Mouse (Mus musculus) thymus, postnatal 14 days (tissue): Measurements from ENCODE around the gene Myadm.
"Not testable (repeated sequence)": the region's sequence is repeated elsewhere in the genome, so short reads cannot be mapped to it uniquely, and the experiment has no call there.

Experiments
- DNase-seq: peaks from one replicate; pipeline ENCODE4 v3.0.0; 2021

The Myadm gene

DNA sequence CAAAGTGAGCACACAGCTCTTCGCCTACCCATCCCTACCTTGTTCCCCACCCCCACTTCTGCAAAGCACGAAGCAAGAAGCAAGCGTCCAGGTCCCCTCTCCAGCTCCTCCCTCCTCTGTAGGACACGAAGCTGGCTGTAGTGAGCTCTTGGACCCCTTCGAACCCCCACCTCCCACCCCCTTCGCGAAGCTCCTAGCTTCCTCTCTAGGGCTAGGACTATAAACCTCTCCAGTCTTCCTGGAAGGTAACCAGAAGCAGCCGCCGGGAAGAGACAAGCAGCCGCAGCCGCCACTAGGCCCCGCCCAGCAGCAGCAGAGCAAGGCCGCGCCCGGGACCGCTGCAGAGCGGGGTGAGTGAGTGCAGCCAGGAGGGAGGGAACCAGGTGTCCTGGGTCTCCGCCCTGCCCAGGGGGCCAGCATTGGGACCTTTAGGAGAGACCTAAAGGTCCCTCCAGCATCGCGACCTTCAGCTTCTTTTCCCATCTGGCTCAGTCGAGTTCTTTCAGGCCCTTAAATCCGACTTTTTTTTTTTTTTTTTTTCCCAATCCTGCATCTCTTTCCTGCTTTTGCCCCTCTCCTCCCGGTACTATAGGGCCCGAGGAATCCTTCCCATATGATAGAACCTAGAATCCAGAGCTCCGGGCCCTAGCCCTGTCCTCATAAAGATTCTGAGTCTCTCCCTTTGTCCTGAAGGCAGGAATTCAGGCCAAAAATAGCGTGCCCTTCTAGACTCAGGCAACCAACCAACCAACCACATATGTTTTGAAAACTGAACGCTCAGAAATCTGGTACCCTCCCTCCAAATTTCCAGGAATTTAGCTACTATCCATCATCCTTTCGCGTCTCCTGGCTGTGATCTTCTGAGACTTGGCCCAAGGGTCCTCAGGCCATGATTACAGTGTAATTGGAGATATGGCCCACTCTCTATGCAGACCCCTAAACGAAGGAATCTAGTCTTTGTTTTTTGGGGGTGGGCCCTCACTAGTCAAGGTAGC is at the start of gene Myadm, which contains the start of gene Prkcg:
Myadm (plus strand) TSS at position 105 of the 995 bp plus-strand sequence.
Prkcg (plus strand) TSS at position 204 of the 995 bp plus-strand sequence.
- DNase-seq: peak; percentile 78

DNA sequence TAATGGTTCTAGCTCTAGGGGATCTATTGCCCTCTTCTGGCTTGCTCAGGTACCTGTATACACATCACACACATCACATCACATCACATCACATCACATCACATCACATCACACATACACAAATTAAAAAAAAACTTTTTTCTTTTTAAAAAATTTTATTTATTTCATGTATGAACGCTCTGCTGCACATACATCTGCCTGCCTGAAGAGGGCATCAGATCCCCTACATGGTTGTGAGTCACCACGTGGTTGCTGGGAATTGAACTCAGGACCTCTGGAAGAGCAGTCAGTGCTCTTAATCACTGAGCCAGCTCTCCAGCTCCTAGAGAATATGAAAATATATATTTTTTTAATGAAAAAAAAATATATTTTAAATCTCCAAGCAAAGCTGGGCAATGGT is 49.7 kb upstream of the Myadm start:
- no peak for DNase-seq

DNA sequence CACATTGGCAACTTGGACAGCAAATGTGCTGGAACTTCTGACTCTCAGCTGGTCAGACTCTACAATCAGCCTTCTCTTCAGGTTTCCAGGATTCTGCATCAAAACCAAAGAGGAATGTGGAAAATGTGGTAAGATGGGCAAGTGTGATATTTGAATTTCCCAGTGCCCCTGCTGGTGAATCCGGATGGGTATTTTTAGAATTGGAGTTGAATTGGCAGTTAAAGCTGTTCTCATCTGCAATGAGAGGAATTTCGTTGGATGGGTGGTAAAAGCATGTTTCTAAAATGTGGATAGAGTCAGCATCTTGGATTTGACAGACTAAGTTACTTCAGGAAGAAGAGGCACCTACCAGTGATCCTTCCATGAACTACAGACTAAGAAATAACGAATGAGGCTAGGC is 28.2 kb upstream of the Myadm start:
- no peak for DNase-seq

DNA sequence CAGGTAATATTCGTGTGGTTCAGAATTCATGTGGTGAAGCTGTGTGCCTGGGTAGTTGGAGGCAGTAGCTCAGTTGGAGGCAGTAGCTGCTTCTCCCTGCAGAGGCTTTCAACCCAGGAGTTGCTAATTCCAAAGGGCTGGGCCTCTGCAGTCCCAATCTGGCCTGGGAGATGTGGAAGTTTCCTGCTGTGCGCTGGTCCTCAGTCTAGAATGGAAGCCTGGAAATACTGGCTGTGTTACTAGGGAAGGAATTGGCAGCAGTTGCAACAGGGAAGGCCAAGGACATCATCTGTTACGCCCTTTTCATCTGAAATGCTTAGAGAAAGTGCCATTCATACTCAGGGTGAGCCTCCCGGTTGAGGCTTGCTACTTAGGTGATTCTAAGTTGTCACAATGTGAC is 27.4 kb upstream of the Myadm start:
- DNase-seq: no peak

DNA sequence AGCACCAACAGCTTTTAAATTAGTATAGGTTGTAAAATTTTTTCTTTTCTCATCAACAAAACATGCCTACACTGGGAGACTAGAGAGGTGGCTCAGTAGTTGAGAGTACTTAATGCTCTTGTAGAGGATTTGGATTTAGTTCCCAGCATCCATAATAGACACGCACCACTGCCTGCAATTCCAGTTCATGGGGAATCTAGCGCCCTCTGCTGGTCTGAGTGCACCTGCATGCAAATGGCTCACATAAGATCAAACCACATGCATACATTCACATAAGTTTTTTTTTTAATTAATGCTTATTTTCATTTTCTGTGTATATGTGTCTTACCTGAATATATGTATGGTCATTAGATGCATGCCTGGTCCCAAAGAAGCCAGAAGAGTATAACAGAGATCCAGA is 26.1 kb upstream of the Myadm start:
- peak; percentile 49 for DNase-seq

DNA sequence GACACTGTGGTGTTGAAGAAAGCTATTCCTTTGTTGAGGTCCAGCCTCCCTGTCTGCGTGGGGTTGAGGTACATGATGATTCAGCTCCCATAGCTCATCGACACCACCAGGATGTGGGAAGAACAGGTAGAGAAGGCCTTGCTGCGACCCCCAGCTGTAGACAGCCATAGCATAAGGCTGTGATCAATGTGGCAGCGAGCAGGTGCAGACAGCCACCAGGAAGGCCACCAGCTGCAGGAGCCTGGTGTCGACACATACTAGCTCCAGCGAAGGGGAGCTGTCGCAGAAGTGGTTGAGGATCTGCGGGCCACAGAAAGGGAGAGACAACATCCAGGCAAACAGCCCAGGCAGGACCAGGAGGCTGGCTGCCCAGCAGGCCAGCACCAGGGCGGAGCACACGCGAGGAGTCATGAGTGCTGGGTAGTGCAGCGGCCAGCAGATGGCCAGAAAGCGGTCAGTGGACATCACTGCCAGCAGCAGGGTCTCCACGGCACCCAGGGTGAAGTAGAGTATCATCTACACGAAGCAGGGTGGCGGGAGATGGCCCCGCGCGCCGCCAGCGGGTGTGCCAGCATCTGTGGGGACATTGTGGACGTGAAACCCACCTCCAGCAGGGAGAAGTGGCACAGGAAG is 24.4 kb upstream of the Myadm start:
- DNase-seq: no peak

DNA sequence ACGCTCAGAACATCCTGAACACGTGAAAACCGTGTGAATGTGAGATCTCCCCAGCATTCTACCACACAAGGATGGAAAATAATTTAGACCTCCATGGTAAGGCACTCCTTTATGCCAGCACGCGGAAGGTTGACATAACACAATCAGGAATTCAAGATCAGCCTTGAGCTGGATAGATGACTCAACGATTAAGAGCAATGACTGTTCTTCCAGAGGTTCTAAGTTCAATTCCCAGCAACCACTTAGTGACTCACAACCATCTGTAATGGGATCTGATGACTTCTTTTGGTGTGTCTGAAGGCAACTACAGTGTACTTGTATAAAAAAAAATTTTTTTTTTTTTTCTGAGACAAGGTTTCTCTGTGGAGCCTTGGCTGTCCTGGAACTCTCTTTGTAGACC is 23.6 kb upstream of the Myadm start:
- no peak for DNase-seq

DNA sequence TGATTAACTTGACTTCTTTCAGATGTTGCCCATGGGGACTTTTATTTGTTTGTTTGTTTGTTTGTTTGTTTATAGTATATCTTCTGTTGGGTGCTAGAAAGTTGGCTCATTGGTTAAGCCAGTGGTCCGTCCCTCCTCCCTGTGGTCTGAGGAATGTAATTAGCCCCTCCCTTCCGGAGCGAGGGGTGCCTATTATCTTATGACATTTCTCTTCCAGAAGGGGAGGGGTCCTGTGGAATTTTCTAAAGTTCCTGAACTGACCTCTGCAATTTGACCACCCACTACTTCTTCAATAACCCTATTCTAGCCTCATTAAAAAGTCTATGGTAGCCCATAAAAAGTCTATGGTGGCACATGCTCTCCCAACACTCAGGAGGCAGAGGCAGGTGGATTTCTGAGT is 21.6 kb upstream of the Myadm start:
- DNase-seq: no peak

DNA sequence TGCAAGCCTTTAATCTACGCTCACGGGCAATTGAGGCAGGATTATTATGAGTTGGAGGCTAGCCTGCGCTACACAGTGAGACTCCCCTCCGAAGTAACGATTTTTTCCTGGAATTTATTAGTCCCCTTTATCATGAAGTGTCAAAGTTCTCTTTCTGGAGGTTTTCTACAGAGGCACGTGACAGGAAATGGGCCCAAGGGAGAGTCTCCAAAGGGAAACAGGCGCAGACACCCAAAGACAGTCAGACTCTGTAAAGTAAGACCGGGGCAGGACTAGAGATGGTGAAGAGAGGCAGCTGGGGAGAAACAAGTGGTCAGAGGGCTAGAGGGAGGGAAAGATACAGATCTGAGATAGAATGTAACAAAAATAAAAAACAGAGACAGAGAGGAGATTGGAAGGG is 21.0 kb upstream of the Myadm start:
- no peak for DNase-seq

DNA sequence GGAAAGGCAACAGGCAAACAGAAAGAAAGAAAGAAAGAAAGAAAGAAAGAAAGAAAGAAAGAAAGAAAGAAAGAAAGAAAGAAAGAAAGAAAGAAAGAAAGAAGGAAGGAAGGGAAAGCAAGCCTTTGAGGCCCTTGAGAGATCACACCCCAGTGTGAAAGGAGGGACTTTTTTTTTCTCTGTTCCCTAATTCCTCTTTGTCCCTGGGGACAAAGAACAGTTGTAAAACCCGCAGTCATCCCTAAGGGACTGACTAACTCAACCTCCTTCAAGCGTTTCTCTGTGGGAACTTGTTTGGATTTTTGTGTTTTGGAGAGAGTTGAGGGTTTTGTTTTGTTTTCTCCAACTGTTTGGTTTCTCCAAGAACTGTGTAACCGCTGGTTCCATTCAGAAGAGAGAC is 20.6 kb upstream of the Myadm start:
- no peak for DNase-seq

DNA sequence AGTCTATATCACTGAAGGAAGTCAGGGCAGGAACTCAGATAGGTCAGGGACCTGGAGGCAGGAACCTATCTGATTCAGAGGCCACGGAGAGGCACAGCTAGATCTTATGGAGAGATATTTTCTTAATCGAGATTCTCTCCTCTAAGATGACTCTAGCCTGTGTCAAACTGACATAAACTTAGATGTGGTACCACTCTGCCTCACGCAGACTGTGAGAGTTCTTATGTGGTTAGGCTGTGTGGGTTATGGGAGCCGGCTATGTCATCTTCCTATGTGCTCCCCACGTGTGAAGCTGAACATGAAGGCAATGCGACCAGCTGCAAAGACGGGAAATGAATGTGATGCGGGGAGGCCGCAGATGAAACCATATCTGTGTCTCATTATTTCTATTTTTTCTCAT is 16.7 kb upstream of the Myadm start:
- peak; percentile 39 for DNase-seq

DNA sequence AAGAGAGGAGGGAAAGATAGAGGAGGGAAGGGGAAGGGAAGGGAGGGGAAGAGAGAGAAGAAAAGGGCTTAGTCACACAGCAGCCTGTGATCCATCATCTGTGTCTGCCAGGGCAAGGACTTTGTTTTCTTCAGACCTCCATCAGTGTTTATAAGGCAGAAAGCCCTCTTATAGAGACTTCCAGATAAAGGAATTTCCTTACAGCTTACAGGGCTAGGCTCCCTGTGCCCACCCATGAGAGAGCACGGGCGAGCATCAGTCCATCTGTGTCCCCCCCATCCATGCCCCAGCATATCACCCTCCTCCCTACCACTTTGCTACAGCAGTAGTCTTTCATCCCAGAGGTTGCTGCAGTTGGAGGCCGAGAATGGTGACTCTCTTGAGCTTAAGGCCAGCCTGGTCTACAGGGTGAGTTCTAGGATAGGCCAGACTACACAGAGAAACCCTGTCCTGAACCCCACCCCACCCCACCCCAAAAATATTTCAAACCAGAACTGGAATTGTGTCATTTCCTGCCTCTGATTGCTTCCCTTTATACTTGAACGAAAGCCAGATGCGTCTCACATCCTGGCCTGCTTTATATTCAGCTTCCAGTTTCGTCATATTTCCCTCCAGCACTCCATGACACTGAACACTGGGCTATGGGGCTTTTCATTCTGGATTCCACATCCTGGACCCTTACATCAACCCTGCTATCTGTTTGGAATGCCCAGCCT is 13.3 kb upstream of the Myadm start:
- no peak for DNase-seq

DNA sequence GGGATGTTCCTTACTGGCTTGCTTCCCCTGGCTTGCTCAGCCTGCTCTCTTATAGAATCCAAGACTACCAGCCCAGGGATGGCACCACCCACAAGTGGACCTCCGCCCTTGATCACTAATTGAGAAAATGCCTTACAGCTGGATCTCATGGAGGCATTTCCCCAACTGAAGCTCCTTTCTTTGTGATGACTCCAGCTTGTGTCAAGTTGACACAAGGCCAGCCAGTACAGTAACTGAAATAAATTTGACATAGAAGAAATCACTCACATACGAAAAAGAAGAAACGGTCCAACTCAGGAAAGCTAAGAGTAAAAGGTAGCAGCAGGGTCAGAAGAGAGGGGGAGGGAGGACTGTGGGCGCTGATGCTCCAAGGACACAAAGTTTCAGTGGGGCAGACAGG is 12.1 kb upstream of the Myadm start:
- DNase-seq: not testable (repeated sequence)

DNA sequence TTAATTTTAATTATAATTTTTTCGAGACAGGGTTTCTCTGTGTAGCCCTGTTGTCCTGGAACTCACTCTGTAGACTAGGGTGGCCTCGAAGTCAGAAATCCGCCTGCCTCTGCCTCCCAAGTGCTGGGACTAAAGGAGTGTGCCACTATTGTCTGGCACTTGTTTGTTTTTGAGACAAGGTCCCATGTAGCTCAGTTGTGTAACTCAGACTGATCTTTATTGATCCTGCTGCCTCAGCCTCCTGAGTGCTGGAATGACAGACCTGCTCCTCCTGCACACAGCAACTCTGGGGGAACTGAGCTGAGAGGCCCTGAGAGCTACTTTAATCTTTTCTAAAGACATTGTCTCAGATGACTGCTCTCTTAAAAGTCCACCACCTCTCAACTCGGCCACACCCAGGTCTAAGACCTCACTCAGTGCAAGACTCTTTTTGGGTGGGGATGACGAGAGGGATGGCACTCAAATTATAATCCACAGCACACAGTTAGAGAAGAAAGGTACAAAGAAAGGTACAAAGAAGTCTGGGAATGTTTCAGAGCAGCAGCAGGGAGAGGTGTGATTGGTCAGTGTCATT is 8.7 kb upstream of the Myadm start:
- no peak for DNase-seq

DNA sequence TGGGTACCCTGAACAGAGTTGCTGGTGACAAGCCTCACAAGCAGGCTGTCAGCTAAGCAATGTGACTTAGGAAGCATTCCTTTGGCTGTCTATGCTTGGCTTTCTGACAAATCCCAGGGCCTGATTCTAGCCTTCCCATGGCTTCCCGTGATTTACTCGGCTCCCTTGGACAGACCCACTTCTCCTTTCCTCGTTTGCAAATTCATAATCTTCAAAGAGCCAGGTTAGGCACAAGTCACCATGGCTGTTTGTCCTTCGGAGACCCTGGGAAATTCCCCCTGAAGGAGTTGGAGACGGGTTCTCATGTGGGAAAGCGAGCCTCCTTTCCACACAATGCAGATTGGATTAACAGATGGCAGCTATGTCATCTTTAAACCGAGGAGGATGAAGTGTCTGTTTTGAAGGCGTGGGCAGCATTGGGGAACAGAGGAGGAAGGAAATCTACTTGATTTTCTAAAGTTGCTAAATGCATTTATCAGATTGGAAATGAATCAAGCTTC is 8.2 kb upstream of the Myadm start:
- no peak for DNase-seq

DNA sequence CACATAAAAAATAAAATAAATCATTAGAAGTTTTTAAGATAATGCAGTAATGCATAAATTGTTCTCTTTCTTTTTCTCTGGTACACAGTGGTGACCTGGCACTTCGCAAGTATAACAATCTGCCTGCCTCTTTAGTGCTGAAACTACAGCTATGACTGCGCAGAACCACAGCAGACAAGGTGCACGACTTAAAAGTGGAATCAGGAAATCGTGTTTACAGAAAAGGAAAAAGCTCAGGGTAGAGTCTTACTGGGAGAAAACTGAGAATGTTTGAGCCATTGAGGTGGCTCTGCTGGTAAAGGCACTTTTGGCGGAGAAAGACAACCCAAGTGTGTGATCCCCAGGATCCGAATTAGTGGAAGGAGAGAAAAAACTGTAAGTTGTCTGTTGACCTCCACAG is 7.1 kb upstream of the Myadm start:
- DNase-seq: no peak

DNA sequence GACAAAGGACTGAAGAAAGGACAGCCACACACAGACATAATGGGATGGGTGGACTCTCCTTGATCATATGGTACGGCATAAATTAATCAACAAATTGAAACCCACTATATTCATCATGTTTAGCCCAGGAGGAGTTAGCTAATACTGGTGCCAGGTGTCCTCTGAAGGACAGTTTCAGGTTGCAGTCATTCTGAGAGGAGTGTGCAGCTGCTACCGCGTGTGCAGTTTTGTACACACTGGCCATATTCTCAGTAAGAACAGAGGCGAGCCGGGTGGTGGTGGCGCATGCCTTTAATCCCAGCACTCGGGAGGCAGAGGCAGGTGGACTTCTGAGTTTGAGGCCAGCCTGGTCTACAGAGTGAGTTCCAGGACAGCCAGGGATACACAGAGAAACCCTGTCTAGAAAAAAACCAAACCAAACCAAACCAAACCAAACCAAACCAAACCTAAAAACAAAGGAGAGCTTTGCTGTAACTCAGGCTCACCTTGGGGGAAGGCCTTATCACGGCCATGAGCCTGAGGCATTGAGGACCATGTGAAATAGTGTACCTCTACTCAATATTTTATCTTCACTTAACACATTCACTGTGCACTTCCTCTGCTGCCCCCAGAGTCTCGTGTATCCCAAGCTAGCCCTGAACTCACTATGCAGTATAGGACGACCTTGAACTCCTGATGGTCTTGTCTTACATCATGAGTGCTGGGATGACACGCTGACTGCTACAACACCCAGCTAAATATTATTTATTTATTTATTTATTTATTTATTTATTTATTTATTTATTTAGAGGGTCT is 5.6 kb upstream of the Myadm start:
- DNase-seq: no peak

DNA sequence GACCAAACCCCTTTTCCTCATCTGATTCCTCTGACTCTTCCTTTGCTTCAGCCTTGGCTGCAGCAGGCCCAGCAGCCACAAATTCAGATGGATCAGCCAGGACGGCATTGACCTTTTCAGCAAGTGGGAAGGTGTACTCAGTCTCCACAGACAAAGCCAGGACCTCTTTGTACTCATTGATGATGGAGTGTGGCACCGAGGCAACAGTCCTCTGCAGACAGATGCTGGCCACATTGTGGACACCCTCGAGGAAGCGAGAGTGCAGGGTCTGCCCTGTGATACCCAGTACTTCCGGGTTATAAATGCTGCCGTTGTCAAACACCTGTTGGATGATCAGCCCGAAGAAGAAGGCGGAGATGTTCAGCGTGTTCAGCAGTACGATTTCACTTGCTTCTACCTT is 4.3 kb upstream of the Myadm start:
- DNase-seq: no peak

DNA sequence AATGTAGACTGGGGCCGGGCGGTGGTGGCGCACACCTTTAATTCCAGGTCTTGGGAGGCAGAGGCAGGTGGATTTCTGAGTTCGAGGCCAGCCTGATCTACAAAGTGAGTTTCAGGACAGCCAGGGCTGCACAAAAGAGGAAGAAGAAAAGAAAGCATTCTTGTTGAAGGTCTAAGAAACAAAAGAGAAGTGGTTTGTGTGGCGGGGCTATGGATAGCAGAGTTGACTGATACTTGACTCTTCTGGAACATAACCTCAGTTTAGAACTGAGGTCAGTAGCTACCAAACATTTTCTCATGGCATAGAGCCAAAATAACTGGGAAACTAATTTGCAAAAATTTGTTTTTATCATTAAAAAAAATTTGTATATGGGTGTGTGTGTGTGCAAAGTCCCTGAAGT is 2.8 kb upstream of the Myadm start:
- DNase-seq: no peak

DNA sequence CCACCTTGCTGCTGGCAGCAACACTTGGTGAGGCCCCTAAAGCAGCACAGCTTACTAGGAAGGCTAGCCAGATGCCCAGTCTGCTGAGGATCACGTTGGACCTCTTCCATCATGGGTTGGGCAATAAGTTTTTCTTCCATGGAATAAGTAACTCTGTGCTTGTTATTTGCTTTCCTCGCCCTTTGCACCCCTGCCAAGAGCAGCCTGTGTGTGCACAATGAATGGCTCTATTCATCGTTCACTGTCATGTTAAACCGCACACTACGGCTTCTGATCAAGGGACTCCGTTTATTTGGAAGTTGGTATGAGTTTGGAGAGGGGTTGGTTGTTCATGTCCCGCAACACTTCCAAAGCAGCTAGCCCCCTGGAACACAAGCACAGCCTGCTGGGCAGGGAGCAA is 1.7 kb upstream of the Myadm start:
- no peak for DNase-seq

DNA sequence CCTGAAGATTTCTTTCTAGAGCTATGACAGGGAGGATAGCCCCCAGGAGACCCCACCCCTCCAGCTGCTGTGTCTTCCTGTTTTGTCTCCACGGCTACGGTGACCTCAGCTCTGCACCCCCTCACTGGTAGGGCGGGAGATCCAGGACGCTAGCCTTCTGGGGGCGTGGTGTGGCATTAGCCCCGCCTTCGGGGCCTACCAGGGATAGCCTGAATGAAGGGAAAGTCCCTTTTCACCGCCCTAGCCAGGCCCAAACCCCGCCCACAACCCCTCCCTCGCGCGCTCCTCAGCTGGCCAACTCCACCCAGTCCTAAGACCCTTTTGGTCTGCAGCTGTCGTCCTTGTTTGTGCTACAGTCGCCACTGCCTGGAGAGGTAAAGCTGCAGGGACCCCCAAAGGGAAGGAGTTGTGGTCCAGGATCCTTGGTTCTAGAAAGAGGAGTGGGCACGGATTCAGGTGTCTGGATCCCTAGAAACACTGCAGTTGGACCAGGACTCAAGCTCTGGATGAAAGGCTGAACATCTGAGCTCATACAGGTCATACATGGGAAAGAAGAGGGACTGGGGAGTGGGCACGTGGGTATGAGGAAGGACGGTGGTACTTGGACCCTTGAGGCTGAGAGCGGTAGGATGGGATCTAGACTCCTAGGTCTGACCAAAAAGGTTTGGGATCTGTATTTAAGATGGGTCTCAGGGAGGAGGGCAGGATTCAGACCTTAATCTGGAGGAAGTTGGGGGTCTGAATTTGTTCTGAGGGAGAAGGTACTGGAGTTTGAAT is 1.6 kb downstream of the Myadm start:
- DNase-seq: peak; percentile 69
